Mouse (Mus musculus) C2C12 (cell line): ENCODE results near the gene Nupr1.

Source experiments
- CEBPB ChIP-seq: IDR thresholded peaks from one replicate; pipeline ENCODE4 v1.6.1; 2011; ENCODE audit warnings: low read depth, mild to moderate bottlenecking, control low read depth, moderate library complexity
- CTCF ChIP-seq: IDR thresholded peaks from one replicate; pipeline ENCODE4 v1.5.1; 2011; ENCODE audit not compliant: control insufficient read depth, insufficient read depth, insufficient read length

DNA sequence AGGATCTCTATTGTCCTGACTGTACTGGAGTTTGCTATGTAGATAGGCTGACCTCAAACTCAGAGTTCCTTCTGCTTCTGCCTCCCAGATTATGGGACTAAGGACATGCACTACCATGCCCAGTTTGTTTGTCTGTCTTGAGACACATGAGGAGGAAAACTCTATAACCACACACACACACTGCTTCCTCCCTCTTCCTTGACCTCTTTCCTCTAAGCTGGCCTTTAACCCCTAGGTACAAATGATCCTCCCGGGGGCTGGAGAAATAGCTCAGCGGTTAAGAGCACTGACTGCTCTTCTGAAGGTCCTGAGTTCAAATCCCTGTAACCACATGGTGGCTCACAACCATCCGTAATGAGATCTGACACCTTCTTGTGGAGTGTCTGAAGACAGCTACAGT lies 13.7 kb upstream of the Nupr1 start:
- TF ChIP-seq CTCF (no peak), CEBPB (no peak)
